Mouse (Mus musculus) effector memory CD4-positive, alpha-beta T cell, adult 5 months (primary cell): Measurements from ENCODE around the gene Srgap1. TPM values are rescaled to one million over a fixed set of nuclear protein-coding genes. Genes with fewer than 3 reads are reported as not detected.

Experiments used
- polyA plus RNA-seq: library from polyadenylated mRNA; unstranded; fragments of 100-300 nt; shearing (Covaris generic); gene quantifications from one replicate; pipeline ENCODE4 v1.2.1, GENCODE M21; 2017

Srgap1 gene
- not detected for polyA plus RNA-seq

GRCm38 (mm10) chr10:122046904-122047726 is at the start of gene Srgap1:
TSS of gene Srgap1 (minus strand) at chr10:122047315.

GRCm38 (mm10) chr10:121739548-121740505 is 307.3 kb downstream of the Srgap1 start, which contains the start of gene BC048403:
TSS of gene BC048403 (plus strand) at chr10:121739937.

Other genes with a start within 250 kb of the Srgap1 start
- gene Rxylt1, start 50.1 kb upstream of the Srgap1 start, polyA plus RNA-seq: 28.7 TPM